Mouse (Mus musculus): ENCODE measurements around the gene Gm10447. TPM values are rescaled to one million over a fixed set of nuclear protein-coding genes. Genes with fewer than 3 reads are reported as not detected.

Gm10447 gene
- polyA plus RNA-seq (2012; rRNA removed): 0.04 and 0.10 TPM in 2 replicates

GRCm38 (mm10) chr11:53456474-53457371 is at the start of gene Gm10447, which contains the start of gene Shroom1:
TSS of gene Gm10447 (minus strand) at chr11:53457110.
TSS of gene Shroom1 (plus strand) at chr11:53457205.
- H3K4me1 ChIP-seq (ENCODE audit: control insufficient read depth, insufficient read depth, low read length): no peaks in the 10 kb centered on the region
- H3K27ac ChIP-seq (ENCODE audit: insufficient read depth, low read length): peak within 1 kb of the TSS; percentile 73
- H3K4me3 ChIP-seq (ENCODE audit: insufficient read depth, low read length): peak within 1 kb of the TSS; percentile 63
- TF ChIP-seq POLR2A (IDR thresholded peaks at IDR 0.05; ENCODE audit: extremely low read depth, insufficient read depth, low read length): no peak
- TF ChIP-seq CTCF (IDR thresholded peaks at IDR 0.05; ENCODE audit: extremely low read depth, insufficient read depth, low read length): peak; percentile 35

GRCm38 (mm10) chr11:53505026-53505663 is 48.2 kb upstream of the Gm10447 start:
- Histone ChIP-seq H3K4me1 (ENCODE audit: control insufficient read depth, insufficient read depth, low read length) (peaks cover 6% of the 10 kb centered on the region; the same call in 1 of the 2 replicates), H3K27ac (ENCODE audit: insufficient read depth, low read length) (no peak overlapping the region), H3K4me3 (ENCODE audit: insufficient read depth, low read length) (no peak overlapping the region)
- TF ChIP-seq CTCF (IDR thresholded peaks at IDR 0.05; ENCODE audit: extremely low read depth, insufficient read depth, low read length) (no peak), POLR2A (IDR thresholded peaks at IDR 0.05; ENCODE audit: extremely low read depth, insufficient read depth, low read length) (no peak)

- H3K27ac ChIP-seq (ENCODE audit: insufficient read depth, low read length): no peak overlapping the region
- TF ChIP-seq CTCF (IDR thresholded peaks at IDR 0.05; ENCODE audit: extremely low read depth, insufficient read depth, low read length) (no peak), POLR2A (IDR thresholded peaks at IDR 0.05; ENCODE audit: extremely low read depth, insufficient read depth, low read length) (no peak)
- peaks cover 4% of the 10 kb centered on the region; the same call in 1 of the 2 replicates for H3K4me1 ChIP-seq (ENCODE audit: control insufficient read depth, insufficient read depth, low read length)
- H3K4me3 ChIP-seq (ENCODE audit: insufficient read depth, low read length): no peak overlapping the region
These were observed 47.5 kb upstream of the Gm10447 start for GRCm38 (mm10) chr11:53504376-53504775.

- Histone ChIP-seq H3K4me3 (ENCODE audit: insufficient read depth, low read length) (no peak overlapping the region), H3K4me1 (ENCODE audit: control insufficient read depth, insufficient read depth, low read length) (peaks cover 4% of the 10 kb centered on the region; the same call in 1 of the 2 replicates), H3K27ac (ENCODE audit: insufficient read depth, low read length) (no peak overlapping the region)
- TF ChIP-seq CTCF (IDR thresholded peaks at IDR 0.05; ENCODE audit: extremely low read depth, insufficient read depth, low read length): no peak
- TF ChIP-seq POLR2A (IDR thresholded peaks at IDR 0.05; ENCODE audit: extremely low read depth, insufficient read depth, low read length): no peak
These were observed 46.8 kb upstream of the Gm10447 start for GRCm38 (mm10) chr11:53503738-53504137.

GRCm38 (mm10) chr11:53502039-53502765 is 45.3 kb upstream of the Gm10447 start:
- no peak for TF ChIP-seq POLR2A (IDR thresholded peaks at IDR 0.05; ENCODE audit: extremely low read depth, insufficient read depth, low read length)
- TF ChIP-seq CTCF (IDR thresholded peaks at IDR 0.05; ENCODE audit: extremely low read depth, insufficient read depth, low read length): peak; percentile 32; the same call in 1 of the 2 replicates
- H3K27ac ChIP-seq (ENCODE audit: insufficient read depth, low read length): no peak overlapping the region

GRCm38 (mm10) chr11:53500569-53500968 is 43.7 kb upstream of the Gm10447 start:
- no peak overlapping the region for H3K4me3 ChIP-seq (ENCODE audit: insufficient read depth, low read length)
- peaks cover 6% of the 10 kb centered on the region; the same call in 1 of the 2 replicates for H3K4me1 ChIP-seq (ENCODE audit: control insufficient read depth, insufficient read depth, low read length)
- TF ChIP-seq POLR2A (IDR thresholded peaks at IDR 0.05; ENCODE audit: extremely low read depth, insufficient read depth, low read length) (no peak), CTCF (IDR thresholded peaks at IDR 0.05; ENCODE audit: extremely low read depth, insufficient read depth, low read length) (no peak)
- H3K27ac ChIP-seq (ENCODE audit: insufficient read depth, low read length): no peak overlapping the region

More at GRCm38 (mm10) chr11:53502039-53502765, 45.3 kb upstream of the Gm10447 start:
- H3K4me1 ChIP-seq (ENCODE audit: control insufficient read depth, insufficient read depth, low read length): peaks cover 4% of the 10 kb centered on the region; the same call in 1 of the 2 replicates
- no peak overlapping the region for H3K4me3 ChIP-seq (ENCODE audit: insufficient read depth, low read length)

- 0 out of 2 replicates have a peak, but pooled peaks cover 1% of the 10 kb centered on the region for H3K4me1 ChIP-seq (ENCODE audit: control insufficient read depth, insufficient read depth, low read length)
- no peak for TF ChIP-seq POLR2A (IDR thresholded peaks at IDR 0.05; ENCODE audit: extremely low read depth, insufficient read depth, low read length)
- no peak for TF ChIP-seq CTCF (IDR thresholded peaks at IDR 0.05; ENCODE audit: extremely low read depth, insufficient read depth, low read length)
- H3K4me3 ChIP-seq (ENCODE audit: insufficient read depth, low read length): no peak overlapping the region
- peak overlapping the region; percentile 25; the same call in 1 of the 2 replicates for H3K27ac ChIP-seq (ENCODE audit: insufficient read depth, low read length)
These were observed 40.0 kb upstream of the Gm10447 start for GRCm38 (mm10) chr11:53496946-53497345.

GRCm38 (mm10) chr11:53495417-53495816 is 38.5 kb upstream of the Gm10447 start:
- no peak for TF ChIP-seq POLR2A (IDR thresholded peaks at IDR 0.05; ENCODE audit: extremely low read depth, insufficient read depth, low read length)
- no peak for TF ChIP-seq CTCF (IDR thresholded peaks at IDR 0.05; ENCODE audit: extremely low read depth, insufficient read depth, low read length)
- peak overlapping the region; percentile 95 for H3K27ac ChIP-seq (ENCODE audit: insufficient read depth, low read length)
- H3K4me1 ChIP-seq (ENCODE audit: control insufficient read depth, insufficient read depth, low read length): 0 out of 2 replicates have a peak, but pooled peaks cover 1% of the 10 kb centered on the region

More at GRCm38 (mm10) chr11:53495417-53495816, 38.5 kb upstream of the Gm10447 start:
- H3K4me3 ChIP-seq (ENCODE audit: insufficient read depth, low read length): no peak overlapping the region

Measured in cortical plate, adult 2 months (tissue).